Mouse (Mus musculus) heart, adult 2 months (tissue): Measurements from ENCODE around the gene Dmkn.
"Not testable (repeated sequence)": the region's sequence is repeated elsewhere in the genome, so short reads cannot be mapped to it uniquely, and the experiment has no call there.

Experiments
- CTCF ChIP-seq: fragments of 200-600 bp; IDR thresholded peaks from 2 replicates; pipeline ENCODE4 v1.8.1; 2022; ENCODE audit warnings: antibody characterized with exemption, mild to moderate bottlenecking, moderate library complexity
- POLR2A ChIP-seq: fragments of 200-500 bp; IDR thresholded peaks from 2 replicates; pipeline ENCODE4 v1.6.1; 2011; ENCODE audit warnings: mild to moderate bottlenecking, low read depth, low read length, control low read depth; ENCODE audit not compliant: insufficient read depth

DNA sequence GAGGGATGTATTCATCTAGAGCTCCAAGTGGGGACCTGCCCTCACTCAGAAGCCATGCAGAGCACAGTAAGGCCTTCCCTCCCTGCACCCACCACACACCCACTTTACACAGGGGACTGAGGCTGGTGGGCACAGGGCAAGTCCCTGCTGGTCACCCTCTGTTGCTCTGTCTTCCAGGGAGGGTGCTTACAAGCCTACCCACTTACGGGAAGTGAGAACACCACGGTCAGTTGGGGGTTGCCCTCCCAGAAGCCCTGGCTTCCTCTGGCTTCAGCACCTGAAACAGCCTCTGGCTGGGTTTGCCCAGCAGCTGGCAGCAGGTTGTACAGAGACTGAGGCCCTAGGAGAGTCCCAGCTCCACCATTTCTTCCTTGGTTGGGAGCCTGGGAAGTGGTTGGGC, 21.0 kb upstream of the Dmkn start:
- not testable (repeated sequence) for TF ChIP-seq POLR2A, CTCF
